26 mouse cellular contexts compared by ENCODE assay signal in the genomic region with DNA sequence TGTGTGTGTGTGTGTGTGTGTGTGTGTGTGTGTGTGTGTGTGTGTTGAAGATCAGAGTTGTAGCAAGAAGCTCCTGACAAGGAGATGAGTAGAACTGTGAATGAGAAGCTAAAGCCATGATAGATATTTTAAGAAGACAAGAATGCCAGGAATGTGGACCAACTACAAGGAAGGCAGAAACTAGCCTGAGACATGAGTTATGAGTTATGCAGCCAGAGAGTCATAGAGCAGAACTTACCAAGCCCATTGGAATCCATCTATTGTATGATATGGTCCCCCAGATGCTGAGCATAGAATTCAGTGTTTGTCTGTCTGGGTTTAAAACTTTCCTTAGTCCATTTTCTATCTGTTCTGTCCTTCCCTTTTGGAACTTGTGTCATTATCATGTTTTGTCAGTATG.
"Had no signal": no experiment of that assay in that cellular context is flagged by ENCODE, and none has a peak within 500 bp of the region (broad histone marks: within the 10 kb centered on the region; RNA-seq: fewer than 3 reads in every experiment).

No protein-coding gene starts in this region.

- H3K4me1 ChIP-seq: hindbrain, embryonic 10.5 days; hindbrain, embryonic 12.5 days; intestine, embryonic 15.5 days; limb, embryonic 13.5 days; limb, embryonic 15.5 days; liver, embryonic 12.5 days had no signal

- H3K9me3 ChIP-seq: heart, embryonic 10.5 days; hindbrain, embryonic 10.5 days; hindbrain, embryonic 12.5 days; intestine, embryonic 15.5 days; limb, embryonic 13.5 days; limb, embryonic 15.5 days; liver, embryonic 12.5 days had no signal

- H3K4me3 ChIP-seq: heart, adult 2 months; heart, embryonic 10.5 days; heart, embryonic 12.5 days; hindbrain, embryonic 10.5 days; hindbrain, embryonic 12.5 days; intestine, embryonic 15.5 days; layer of hippocampus, adult 2 months; left cerebral cortex, adult 2 months; limb, embryonic 13.5 days; limb, embryonic 15.5 days; liver, embryonic 12.5 days had no signal

- H3K27ac ChIP-seq: heart, adult 2 months; heart, embryonic 10.5 days; hindbrain, embryonic 10.5 days; hindbrain, embryonic 12.5 days; hindbrain, embryonic 14.5 days; intestine, embryonic 15.5 days; layer of hippocampus, adult 2 months; left cerebral cortex, adult 2 months; limb, embryonic 13.5 days; limb, embryonic 15.5 days; liver, embryonic 12.5 days; liver, embryonic 14.5 days had no signal

- H3K4me2 ChIP-seq: heart, embryonic 12.5 days; hindbrain, embryonic 12.5 days; hindbrain, embryonic 14.5 days; intestine, embryonic 15.5 days; limb, embryonic 13.5 days; limb, embryonic 15.5 days; liver, embryonic 12.5 days had no signal

- H3K9ac ChIP-seq: heart, embryonic 12.5 days; hindbrain, embryonic 12.5 days; hindbrain, embryonic 14.5 days; intestine, embryonic 15.5 days; limb, embryonic 13.5 days; limb, embryonic 15.5 days; liver, embryonic 12.5 days; liver, embryonic 14.5 days had no signal

- H3K27me3 ChIP-seq: heart, embryonic 12.5 days; hindbrain, embryonic 12.5 days; intestine, embryonic 15.5 days; limb, embryonic 13.5 days; limb, embryonic 15.5 days; liver, embryonic 12.5 days had no signal

- ATAC-seq: hindbrain, embryonic 16.5 days; inflammation-experienced regulatory T-cells, adult 6 months; intestine, embryonic 15.5 days; intestine, postnatal 0 days; liver, embryonic 12.5 days had no signal

- H3K36me3 ChIP-seq: heart, embryonic 10.5 days; heart, embryonic 12.5 days; hindbrain, embryonic 10.5 days; hindbrain, embryonic 12.5 days; intestine, embryonic 15.5 days; limb, embryonic 13.5 days; limb, embryonic 15.5 days; liver, embryonic 12.5 days had no signal

- DNase-seq: gastrocnemius, postnatal 14 days; gastrocnemius, postnatal 36 days; heart, adult 2 months; heart, postnatal 10 days; heart, postnatal 4 days; kidney, adult 18-20 months; kidney, adult 8-10 months; kidney, postnatal 10 days; kidney, postnatal 25 days; kidney, postnatal 4 days; left cerebral cortex, postnatal 4 days had no signal
